Mouse (Mus musculus) right cerebral cortex, postnatal 14 days (tissue): Measurements from ENCODE around the gene Atp8b2.

Source experiments
- DNase-seq: peaks from one replicate; pipeline ENCODE4 v3.0.0; 2022

Gene Atp8b2

DNA sequence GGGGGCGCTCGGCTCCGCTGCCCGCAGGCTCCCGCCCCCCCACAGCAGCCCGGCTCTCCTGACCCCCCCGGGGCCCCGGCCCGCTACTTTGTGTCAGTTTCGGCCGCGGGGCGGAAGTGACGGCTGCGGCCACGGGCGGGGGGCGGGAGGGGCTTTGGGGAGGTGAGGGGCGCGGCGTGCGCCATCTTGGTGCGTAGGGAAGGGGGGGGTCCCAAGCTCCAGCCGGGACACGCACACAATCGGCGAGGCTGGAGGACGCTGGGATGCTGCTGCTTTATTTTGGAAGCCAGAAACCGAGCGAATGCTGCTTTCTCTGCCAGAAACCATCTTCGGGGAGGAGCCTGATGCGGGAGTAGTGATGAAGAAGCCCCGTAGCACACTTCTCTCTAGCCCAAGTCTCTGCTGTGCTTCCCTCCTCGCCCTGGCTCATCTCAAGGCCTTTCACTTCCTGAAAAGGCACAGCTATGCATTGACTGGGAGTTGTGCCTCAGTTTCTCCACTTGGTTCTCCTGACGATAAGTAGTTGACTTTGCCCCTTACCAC, at the start of gene Atp8b2:
TSS of gene Atp8b2 (minus strand) at position 288 of the 543 bp plus-strand sequence.
- DNase-seq = peak; percentile 68

DNA sequence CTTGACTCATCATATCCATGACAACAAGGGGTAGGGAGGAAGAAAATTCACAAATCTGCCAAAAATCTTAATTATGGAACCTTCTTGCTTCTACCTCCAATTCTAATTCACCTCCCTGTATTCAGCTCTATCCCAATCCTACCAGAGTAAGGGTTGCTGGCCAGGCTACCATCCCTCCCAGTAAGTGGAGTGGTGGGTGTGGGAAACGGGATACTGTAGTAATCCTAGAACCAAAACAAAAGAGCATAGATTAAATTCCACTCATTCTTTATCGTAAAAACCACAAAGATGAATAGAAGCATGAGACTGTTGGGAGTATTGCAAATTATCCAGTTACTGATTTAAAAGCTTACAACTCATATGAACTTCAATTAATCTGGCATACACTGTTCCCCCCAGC, 47.0 kb upstream of the Atp8b2 start:
- no peak for DNase-seq

DNA sequence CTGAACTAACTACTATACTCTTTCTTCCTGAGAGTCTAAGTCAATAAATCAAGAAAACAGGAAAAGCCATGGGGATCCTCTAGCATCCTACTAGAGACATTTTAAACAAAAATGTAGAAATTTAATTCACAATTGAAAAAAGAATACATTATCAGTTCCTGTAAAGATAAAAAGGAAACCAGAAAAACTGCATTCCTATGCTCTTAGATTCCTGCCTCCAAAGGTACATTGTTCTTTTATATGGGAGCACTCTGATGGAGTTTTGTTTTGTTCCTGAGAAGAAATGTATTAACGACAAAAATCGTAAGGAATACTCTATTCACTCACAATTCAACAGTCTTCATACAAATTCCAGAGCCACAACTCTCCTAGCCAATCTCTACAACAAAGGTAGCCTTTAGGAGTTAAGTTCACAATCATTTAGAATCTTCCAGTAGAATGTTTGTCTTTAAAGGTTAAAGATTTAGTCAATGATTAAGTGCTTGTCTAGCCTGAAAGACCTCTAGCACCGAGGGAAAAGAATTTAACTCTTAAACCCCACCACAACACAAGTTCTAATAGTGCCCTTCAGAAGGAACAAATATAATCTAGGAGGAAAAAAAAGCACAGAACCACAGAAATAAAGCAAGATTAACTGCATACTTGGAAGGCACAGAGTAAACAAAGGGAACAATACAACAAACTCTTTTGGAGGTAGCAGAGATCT, 40.9 kb upstream of the Atp8b2 start:
- no peak for DNase-seq

DNA sequence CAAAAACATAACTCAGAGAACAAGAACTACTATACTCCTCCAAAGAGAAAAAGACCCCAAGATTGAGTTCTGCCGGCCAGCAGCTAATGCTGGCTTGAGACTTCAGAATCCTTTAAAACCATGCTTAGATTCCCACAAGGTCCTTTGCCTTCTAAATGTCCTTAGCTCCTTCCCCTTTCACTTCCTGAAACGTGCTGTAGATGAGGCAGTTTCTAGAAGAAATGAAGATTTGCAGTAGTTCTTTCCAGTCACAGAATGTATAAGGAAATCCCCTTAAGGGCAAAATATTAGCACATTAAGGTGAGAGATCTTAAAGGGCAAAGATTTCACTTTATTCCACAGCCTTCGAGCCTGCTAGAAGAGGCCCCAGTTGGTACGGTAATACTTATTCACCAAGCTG, 36.5 kb upstream of the Atp8b2 start:
- no peak for DNase-seq

DNA sequence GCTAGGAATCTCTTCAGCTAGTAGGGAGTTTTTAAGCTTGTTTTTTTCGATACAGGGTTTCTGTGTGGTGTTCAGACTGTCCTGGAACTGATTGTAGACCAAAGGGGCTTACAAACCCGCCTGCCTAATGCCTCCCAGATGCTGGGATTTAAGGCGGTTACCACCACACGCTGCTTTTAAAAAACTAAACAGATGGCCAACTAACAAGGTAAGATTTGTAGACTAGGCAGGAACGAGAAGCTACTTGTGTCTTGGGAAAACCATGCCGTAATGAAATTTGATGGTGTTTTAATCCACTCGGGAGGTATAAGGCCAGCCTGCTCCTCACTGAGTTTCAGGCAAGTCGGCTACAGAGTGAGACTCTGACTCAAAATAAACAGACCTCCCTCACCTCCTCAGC, 35.8 kb upstream of the Atp8b2 start:
- DNase-seq = no peak

DNA sequence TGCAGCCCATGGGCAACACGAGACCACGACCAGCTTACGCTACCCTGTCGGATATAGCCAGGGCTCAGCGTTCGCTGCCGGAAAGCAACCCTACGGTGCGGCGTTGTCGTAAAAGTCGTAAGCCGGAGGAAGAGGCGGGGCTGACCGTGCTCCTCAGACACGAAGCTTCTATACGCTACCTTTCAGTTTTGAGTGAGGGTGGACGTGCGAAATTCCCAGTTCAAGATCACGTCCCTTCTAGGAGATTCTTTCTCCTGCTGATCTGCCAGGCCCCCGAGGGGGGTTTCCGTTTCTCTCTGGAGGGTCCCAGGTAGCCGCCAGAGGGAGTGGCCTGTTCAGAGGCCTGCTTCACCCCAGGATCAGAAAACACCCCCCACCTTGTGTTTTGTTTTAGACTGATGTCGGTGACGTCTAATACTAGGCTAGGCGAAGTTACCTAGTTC, 35.3 kb upstream of the Atp8b2 start, which contains the start of gene Hax1:
TSS of gene Hax1 (minus strand) at position 169 of the 443 bp plus-strand sequence.
- DNase-seq = peak; percentile 96

DNA sequence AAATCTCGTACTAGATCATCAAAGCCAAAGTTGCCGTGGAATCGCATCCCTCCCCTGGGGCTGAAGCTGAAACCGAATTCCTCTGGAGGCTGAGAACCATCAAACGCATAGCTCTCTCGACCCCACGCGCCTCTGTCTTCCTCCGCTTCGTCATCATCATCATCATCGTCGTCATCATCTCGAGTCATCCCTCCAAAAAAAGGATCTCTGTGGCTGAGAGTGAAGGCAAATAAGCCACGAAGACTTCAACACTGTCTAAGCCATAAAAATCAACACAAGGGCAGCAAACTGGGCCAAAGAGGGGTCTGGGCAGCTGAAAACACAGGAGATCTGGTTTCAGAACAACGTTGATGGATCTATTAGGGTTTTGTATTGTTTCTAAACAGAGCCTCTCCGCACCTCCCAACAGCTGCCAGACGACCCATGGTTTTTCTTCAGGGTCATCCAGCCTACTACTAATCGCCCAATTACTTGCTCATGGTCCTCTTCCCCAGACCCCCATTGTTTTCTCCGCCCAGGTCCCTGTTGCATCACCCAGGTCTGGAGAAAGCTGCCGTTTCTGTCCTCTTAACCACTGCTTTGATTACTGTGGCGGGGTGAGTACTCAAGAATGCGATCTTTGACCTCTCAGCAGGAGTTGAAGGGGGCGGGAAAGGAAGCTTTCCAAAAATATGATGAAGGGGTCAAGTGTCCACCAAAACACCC, 34.6 kb upstream of the Atp8b2 start:
- peak; percentile 18 for DNase-seq

DNA sequence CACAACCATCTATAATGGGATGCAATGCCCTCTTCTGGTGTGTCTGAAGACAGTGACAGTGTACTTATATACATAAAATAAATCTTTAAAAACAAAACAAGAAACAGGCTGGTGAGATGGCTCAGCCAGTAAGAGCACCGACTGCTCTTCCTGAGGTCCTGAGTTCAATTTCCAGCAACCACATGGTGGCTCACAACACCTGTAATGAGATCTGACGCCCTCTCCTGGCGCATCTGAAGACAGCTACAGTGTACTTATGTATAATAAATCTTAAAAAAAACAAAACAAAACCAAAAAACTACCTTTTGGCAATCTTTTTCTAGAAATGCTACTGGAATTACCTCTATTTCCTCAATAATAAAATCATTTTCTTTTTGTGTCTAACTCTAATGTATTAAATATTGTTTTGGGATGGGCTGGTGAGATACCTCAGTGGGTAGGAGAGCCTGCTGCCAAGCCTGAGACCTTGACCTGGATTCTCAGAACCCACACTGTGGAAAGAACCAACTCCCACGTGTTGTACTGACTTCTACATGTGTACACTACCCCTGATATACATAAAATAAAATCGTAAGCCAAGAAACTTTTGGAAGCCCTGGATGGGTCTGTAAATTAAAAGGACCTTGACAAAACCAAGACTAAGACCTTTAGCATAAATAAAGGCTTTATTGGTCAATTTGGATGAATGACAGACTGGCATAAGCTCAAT, 31.7 kb upstream of the Atp8b2 start:
- DNase-seq = no peak

DNA sequence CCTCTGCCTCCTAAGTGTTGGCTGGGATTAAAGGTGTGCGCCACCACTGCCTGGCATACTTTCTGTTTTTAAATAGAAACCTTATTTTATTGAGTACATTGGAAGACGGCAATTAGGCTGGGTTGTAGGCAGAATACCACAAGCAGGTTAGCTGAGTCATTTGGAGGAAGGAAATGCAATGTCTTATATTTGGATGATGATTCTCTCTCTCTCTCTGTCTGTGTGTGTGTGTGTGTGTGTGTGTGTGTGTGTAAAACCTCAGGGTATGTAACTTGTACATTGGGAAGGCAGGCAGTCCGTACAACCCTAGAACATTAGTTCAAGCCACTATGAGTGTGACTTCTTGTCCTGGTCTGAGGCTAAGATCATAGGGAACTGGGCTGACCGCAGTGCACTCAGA, 24.5 kb upstream of the Atp8b2 start:
- DNase-seq = no peak

DNA sequence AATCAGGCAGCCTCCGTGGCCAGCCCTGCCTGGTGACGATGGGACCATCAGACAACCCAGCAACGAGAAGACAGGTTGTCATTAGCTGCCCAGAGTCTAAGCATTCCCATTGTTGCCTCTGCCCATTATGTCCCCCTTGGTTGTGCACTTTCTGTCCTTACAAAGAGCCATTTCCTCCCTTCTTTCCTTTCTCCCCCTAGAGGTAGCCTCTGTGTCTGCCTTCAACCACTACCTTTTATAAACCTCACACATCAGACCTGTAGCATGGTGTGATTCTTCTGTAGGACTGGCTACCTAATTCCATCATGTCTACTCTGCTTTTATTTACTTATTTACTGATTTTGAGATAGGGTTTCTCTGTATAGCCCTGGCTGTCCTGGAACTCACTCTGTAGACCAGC, 23.9 kb upstream of the Atp8b2 start:
- DNase-seq = no peak

DNA sequence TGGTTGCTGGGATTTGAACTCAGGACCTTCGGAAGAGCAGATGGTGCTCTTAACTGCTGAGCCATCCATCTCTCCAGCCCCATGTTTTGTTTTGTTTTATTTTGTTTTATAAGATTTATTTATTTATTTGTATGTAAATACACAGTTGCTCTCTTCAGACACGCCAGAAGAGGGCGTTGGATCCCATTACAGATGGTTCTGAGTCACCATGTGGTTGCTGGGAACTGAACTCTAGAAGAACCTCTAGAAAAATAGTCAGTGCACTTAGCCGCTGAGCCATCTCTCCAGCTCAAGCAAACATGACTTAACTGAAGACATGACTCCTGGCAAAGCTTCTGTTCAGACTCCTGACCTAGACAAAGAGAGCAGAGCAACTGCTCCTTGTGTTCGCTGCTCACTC, 19.1 kb upstream of the Atp8b2 start:
- DNase-seq = no peak

DNA sequence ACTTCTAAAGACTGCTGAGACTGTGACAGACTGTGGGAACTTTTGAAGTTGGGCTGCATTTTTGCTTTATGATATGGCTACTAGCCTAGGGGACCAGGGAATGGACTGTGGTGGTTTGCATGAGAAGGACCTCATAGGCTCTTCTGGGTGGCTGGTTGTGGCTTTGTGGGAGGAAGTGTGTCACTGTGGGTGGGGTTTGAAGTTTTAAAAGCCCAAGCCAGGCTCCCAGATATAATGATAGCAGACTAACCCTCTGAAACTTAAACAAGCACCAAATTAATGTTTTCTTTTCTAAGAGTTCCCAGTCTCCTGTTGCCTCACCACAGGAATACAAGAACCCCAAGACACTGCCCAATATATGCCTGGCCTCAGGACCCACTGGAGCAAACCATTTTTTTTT, 13.6 kb upstream of the Atp8b2 start:
- no peak for DNase-seq

DNA sequence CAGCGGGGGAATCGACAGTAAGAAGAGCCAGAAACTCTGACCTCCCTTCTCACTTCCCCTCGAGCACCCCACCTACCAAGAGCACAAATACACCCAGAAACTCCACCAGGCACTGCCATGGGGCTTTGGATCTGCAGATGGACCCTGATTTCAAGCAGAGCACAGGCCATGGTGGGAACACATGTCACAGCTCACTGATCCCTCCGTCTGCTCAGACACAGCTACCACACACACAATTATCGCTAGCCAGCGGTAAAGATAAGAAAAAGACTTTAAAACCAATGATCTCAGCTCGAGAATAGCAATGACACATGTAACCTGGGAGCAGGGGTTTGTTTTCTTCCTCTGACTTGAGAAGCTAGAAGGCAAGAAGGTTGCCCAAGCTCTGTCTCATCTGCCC, 5.2 kb upstream of the Atp8b2 start:
- no peak for DNase-seq

DNA sequence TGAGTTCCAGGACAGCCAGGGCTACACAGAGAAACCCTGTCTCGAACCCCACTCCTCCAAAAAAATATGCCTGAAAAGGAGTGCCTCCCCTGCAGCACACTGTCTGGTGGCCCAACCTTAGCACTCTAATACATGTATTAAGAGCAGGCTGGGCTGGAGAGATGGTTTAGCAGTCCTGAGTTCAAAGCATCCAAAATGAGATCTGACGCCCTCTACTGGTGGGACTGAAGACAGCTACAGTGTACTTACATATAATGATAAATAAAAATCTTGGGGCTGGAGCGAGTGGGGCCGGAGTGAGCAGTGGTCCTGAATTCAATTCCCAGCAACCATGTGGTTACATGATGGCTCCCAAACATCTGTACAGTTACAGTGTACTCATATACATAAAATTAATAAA, 3.6 kb upstream of the Atp8b2 start:
- DNase-seq = no peak

DNA sequence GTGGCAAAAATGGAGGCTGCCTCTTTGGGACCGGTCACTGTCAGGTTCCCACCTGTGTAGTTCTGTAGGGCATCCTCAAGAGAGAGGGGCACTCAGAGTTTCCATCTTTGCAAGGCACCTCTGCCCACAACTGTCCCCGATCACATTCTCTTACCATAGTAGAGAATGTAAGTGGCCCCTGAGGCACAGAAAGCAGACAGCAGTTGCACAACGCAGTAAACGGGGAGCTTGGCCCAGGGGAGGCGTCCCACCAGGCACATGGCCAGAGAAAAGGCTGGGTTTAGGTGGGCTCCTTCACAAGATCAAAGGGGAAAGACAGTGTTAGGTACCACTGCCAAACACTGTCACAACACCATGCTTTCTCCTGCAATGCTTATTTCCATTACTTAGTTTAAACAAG, 2.7 kb upstream of the Atp8b2 start:
- DNase-seq = no peak

DNA sequence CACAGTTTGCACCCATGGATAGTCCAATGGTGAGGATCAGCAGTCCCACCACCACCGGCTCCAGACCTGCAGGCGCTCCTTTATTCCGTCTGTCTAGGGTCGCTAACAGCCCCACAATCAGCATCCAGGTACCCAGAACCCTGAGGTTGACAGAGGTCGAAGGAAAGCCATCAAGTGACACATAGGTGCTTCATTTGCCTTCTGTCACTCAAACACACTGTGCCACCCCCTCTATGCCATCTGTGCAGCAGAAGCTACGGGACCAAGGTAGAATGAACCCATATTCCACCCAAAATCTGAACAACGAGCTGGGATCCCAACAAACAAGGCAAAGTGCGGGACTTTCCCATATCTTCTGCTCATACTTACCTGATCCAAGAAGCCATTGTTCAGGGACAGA, 2.2 kb upstream of the Atp8b2 start:
- no peak for DNase-seq

DNA sequence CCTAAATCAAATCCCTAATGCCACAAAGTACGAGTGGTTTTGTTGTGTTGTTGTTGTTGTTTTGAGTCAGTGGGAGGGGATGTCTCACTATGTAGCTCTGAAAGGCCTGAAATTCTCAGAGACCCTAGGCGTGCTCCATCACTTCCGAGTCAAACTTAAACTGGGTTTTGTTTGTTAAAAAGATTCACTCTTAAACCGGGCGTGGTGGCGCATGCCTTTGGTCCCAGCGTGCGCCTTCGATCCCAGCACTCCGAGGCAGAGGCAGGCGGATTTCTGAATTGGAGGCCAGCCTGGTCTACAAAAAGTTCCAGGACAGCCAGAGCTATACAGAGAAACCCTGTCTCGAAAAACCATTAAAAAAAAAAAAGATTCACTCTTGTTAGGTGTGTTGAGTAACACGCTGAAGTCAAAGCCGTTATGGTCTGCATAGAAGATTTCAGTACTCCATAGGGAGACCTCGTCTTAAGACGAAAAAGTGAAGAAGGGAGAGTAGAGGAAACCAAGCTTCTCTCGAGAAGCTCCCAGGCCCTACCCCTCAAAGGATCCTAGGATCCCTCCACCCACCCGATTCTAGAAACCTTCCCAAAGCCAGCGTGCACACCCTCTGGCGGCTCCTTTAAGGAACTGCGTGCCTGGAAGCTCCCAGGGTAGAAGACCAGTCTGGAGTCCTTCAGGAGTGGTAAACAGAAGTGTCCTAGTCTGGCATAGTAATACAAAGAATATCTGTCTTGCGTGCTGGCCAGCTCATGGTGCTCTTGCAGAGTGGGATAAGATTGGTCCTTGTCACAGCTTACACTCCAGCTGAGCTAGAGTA, 825 bp upstream of the Atp8b2 start:
- peak; percentile 65 for DNase-seq

DNA sequence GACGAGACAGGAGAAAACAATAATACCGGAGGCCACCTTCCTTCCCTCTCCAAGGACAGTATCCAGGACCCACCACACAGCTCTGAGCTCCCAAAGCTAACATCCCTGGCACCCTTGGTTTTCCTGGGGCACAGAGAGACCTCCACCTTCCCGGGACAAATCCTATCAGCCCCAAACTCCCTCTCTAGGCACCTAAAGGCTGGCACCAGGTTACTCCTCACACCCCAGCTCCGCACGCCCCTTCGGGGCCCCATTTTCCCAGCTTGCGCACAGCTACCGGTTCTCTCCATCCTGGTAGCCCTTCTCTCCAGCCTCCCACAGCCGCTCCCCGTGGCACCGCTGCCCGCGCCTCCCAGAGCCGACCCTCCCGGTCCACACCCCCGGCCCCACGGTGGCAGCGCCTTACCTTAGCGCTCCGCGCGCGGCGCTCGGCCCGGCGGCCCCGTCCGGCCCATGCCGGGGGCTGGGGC, 522 bp downstream of the Atp8b2 start:
- peak; percentile 43 for DNase-seq

DNA sequence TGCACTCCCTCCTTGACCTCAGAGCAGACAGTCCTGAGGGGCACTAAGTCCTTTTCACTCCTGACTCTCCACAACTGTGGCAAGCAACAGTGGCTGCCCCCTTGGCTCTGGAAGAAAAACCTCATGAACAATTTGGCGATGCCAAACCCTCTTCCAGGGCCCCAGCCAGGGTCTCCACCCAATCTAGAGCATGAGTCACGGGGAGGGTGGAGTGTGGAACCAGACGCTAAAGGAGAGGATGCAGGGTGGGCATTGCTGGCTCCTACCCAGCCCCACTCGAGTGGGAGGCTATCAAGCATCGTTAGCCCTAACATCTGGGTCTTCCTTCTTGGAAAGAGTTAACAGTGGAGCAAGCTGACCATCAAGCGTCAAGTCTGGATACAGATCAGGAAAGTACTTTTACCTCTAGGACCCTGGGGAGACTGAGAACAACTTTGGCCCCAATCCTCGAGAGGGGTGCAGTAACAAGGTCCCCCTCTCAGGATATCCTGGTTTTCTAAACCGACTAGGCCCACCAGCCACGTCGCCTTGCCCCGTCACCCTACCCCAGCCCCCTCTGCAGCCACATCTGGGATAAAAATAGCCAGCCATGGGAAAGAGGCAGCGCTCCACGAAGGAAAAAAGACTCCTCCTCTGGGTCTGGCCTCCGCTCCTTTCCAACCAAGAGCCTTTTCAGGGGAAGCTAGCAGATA, 1.1 kb downstream of the Atp8b2 start:
- no peak for DNase-seq

DNA sequence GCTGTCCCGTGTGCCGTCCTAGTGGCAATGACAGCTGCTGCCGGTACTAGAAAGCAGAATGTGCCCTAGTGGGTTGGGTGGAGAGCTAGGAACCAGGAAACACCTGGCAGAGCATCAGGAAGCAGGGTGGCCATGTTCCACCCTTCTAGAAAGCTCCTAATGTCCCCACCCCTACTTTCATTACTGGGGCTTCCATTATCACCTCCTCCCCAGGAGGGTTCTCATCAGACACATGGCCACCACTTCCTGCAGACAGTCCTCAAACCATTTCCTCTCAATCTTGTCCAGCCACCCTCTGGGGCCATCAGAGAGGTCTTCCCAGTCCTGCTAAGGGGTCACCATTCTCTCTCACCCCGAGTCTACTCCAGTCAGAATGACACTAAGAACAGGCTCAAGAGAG, 1.9 kb downstream of the Atp8b2 start:
- no peak for DNase-seq

DNA sequence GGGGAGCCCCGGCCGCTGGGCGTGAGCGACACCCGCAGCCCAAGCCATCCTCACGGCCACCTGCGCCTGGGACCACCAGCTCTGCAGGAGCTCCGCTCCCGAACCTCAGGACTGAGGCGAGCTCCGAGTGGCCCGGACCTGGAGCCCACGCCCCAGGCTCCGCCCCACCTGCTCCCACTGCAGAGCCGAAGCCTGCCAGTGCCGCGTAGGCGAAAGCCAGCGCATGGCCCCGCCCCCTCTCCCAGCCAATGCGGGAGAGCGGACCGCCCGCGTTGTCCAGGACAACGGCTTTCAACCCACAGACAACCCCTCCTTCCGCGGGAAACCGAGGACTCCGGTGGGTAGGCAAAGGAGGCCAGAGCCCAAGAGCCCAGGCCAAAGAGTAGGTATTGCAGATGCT, 2.8 kb downstream of the Atp8b2 start:
- DNase-seq = peak; percentile 96

DNA sequence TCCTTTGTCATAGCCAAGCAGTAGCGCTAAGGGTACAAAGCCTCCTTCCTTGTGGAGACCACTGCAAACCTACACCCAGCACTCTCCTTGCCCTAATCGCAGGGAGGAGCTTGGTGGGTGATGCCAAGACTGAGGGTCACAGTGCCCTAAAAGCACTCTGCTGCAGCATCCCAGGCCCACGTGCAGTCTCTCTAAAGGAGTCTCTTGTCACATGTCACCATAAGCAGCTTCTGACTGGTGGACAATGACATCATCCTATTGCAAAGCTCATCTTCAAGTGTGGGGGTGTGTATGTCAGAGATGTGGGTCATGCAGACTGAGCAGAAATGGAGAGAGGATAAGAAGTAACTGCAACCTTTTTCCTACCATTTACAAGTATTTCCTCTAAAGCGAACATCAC, 3.9 kb downstream of the Atp8b2 start:
- DNase-seq = peak; percentile 46
